Mouse (Mus musculus): ENCODE measurements at regions not wholly inside any gene's neighbourhood (a gene's known extent, or its start where the extent isn't known, plus 50 kb on each side); places are given as distances from the start of the nearest gene placed in this dataset.
"Not testable (repeated sequence)": the region's sequence is repeated elsewhere in the genome, so short reads cannot be mapped to it uniquely, and the experiment has no call there.

DNA sequence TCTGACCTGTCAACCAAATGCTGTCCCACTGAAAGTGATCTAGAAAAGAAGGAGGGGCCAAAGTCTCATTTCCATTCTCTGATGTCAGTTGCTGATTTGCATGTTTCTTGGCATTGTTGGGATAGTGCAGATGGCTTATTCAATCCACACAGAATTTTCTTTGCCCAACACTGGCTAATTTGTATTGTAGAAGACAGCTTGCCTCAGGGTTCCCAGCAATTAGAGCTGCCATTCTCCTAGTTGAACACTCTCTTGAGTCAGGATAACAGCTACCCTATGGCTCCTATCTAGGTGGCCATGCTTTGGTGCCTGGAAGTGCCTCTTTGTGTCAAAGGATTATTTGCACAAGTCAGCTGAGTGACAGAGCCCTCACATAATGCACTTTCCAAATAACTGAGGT, 569.0 kb downstream of the Lrriq3 start:
- ATAC-seq = 0 out of 2 replicates have a peak, but pooled peaks have one; percentile 24
- Histone ChIP-seq H3K36me3 (ENCODE audit: control insufficient read depth, insufficient read depth, low read length) (no peaks in the 10 kb centered on the region), H3K9me3 (ENCODE audit: control insufficient read depth, low read length) (no peaks in the 10 kb centered on the region), H3K4me3 (ENCODE audit: low read length) (no peak overlapping the region), H3K4me2 (ENCODE audit: low read length) (no peak overlapping the region), H3K27ac (ENCODE audit: low read depth, low read length) (no peak overlapping the region), H3K27me3 (replicated peaks; ENCODE audit: control insufficient read depth, insufficient read depth, low read length) (no peaks in the 10 kb centered on the region), H3K9ac (ENCODE audit: low read depth, low read length) (no peak overlapping the region), H3K4me1 (ENCODE audit: control insufficient read depth, insufficient read depth, low read depth, low read length) (no peaks in the 10 kb centered on the region)

DNA sequence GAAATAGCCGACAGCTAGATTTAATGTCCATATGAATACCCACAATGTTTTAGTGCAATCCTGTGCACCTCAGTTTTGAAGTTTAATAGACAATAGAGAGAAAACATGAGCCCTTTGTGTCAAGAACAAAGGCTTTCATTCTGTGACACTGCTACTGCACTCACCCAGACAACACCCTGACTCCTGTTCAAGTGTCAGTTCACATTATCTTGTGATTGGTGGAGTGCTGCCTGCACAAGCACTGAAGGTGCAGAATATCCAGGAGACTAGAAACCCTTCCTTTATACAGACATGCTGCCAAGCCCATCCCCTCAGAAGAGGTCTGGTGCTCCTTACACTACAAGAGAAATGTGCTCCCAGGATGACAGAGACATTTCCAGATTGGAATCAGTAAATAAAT, 579.3 kb downstream of the Lrriq3 start:
- Histone ChIP-seq H3K27ac (ENCODE audit: low read depth, low read length) (no peak overlapping the region), H3K9me3 (ENCODE audit: control insufficient read depth, low read length) (no peaks in the 10 kb centered on the region), H3K4me1 (ENCODE audit: control insufficient read depth, insufficient read depth, low read depth, low read length) (no peaks in the 10 kb centered on the region), H3K4me3 (ENCODE audit: low read length) (no peak overlapping the region), H3K4me2 (ENCODE audit: low read length) (no peak overlapping the region), H3K9ac (ENCODE audit: low read depth, low read length) (no peak overlapping the region), H3K36me3 (ENCODE audit: control insufficient read depth, insufficient read depth, low read length) (no peaks in the 10 kb centered on the region), H3K27me3 (replicated peaks; ENCODE audit: control insufficient read depth, insufficient read depth, low read length) (no peaks in the 10 kb centered on the region)
- WGBS = 38% methylated on average over 1 of the region's 1 CpGs
- ATAC-seq = no peak

DNA sequence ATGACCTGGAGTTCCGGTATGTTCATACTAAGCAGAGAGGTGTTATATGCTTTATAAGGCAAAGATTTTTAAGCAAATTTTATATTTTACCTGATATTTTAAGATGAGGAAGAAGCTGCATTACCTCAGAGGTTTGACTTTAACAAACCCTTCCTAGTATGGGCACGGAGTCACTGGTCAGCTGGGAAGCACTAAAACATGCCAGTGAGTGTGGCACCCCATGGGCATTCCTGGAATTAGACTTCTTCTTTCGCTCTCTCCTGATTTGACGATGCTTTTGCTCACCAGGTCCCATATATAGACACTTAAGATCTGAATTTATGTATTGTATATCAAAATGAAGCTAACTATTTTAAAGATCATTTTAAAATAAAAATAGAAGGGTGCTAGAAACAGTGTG, 587.0 kb downstream of the Lrriq3 start:
- no peak overlapping the region for H3K9ac ChIP-seq (ENCODE audit: low read depth, low read length)
- H3K4me2 ChIP-seq (ENCODE audit: low read length) = no peak overlapping the region
- no peaks in the 10 kb centered on the region for H3K4me1 ChIP-seq (ENCODE audit: control insufficient read depth, insufficient read depth, low read depth, low read length)
- no peak for ATAC-seq
- H3K27me3 ChIP-seq (replicated peaks; ENCODE audit: control insufficient read depth, insufficient read depth, low read length) = no peaks in the 10 kb centered on the region
- WGBS = 82% methylated on average over 4 of the region's 4 CpGs
- H3K4me3 ChIP-seq (ENCODE audit: low read length) = no peak overlapping the region
- no peak overlapping the region for H3K27ac ChIP-seq (ENCODE audit: low read depth, low read length)
- no peaks in the 10 kb centered on the region for H3K9me3 ChIP-seq (ENCODE audit: control insufficient read depth, low read length)
- H3K36me3 ChIP-seq (ENCODE audit: control insufficient read depth, insufficient read depth, low read length) = no peaks in the 10 kb centered on the region

DNA sequence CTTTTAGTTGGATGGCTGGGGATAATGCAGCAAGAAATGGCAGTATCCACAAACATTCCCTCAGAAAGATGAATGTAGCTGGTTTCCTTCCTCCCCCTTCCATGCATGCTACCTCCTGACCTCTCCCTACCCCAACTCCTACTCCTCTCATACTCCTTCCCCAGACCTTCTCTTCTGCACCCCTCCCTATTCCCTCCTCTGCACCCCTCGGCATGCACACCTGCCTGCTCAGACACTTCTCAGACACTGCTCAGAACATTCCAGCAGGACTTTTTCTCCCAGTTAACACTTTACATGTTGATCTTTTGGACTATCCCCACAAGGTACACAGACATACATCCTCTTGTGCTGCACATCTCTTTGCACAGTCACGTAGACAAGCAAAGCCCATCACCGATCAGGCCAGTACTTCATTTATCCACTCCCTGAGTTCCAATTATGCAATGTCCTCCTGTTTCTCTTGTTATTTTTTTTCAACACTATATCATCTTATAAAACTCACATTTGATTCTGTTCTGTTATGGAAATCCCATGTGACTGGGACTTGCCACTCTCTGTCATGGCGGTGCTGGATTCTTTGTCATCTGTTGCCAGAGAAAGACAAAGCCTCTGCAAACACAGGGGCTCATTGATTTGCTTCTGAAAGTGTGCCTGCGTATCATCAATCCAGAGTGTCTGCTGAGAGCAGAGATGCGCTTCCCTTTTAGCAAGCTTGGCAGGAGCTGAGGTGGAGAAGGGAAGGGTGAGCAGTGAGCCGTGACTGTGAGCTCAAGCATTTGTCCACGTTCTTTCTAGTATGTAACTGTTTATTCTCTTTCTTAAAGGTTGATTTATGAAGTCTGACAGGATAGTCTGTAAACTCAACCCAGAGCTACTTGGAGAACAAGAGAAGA, 589.9 kb downstream of the Lrriq3 start:
- Histone ChIP-seq H3K4me2 (ENCODE audit: low read length) (no peak overlapping the region), H3K27me3 (replicated peaks; ENCODE audit: control insufficient read depth, insufficient read depth, low read length) (no peaks in the 10 kb centered on the region), H3K27ac (ENCODE audit: low read depth, low read length) (no peak overlapping the region), H3K4me1 (ENCODE audit: control insufficient read depth, insufficient read depth, low read depth, low read length) (no peaks in the 10 kb centered on the region), H3K9me3 (ENCODE audit: control insufficient read depth, low read length) (no peaks in the 10 kb centered on the region), H3K9ac (ENCODE audit: low read depth, low read length) (no peak overlapping the region), H3K4me3 (ENCODE audit: low read length) (no peak overlapping the region), H3K36me3 (ENCODE audit: control insufficient read depth, insufficient read depth, low read length) (no peaks in the 10 kb centered on the region)
- ATAC-seq = peak; percentile 63; the same call in 1 of the 2 replicates
- 35% methylated on average over 8 of the region's 8 CpGs for WGBS

DNA sequence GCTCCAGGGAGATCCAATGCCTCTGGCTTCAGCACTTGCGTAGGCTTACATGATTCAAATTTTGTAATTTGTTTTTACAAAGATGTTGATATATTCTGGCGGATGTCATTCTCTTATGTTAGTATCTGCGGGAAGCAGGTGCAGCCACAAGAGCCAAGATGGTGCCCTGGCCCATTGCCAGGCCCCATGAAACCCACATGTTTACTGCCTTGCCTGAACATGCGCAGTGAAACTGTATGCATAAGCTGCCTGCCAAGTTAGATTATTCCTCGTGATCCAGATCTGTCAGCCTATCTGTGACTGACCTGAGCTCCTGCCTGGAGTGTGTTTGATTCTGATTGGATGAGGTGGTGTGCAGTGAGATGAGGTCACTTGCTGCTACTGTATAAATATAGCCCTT, 595.1 kb downstream of the Lrriq3 start:
- 68% methylated on average over 5 of the region's 5 CpGs for WGBS

GRCm38 (mm10) chr3:155723011-155723510, 629.8 kb downstream of the Lrriq3 start:
- Histone ChIP-seq H3K36me3 (ENCODE audit: control insufficient read depth, insufficient read depth, low read length) (no peaks in the 10 kb centered on the region), H3K27me3 (replicated peaks; ENCODE audit: control insufficient read depth, insufficient read depth, low read length) (no peaks in the 10 kb centered on the region), H3K4me2 (ENCODE audit: low read length) (no peak overlapping the region), H3K4me1 (ENCODE audit: control insufficient read depth, insufficient read depth, low read depth, low read length) (no peaks in the 10 kb centered on the region), H3K9ac (ENCODE audit: low read depth, low read length) (no peak overlapping the region), H3K4me3 (ENCODE audit: low read length) (no peak overlapping the region), H3K9me3 (ENCODE audit: control insufficient read depth, low read length) (no peaks in the 10 kb centered on the region), H3K27ac (ENCODE audit: low read depth, low read length) (no peak overlapping the region)
- WGBS = 70% methylated on average over 5 of the region's 5 CpGs
- ATAC-seq = no peak

More for the DNA sequence above, 595.1 kb downstream of the Lrriq3 start:
- Histone ChIP-seq H3K4me3 (ENCODE audit: low read length) (no peak overlapping the region), H3K4me2 (ENCODE audit: low read length) (no peak overlapping the region), H3K27me3 (replicated peaks; ENCODE audit: control insufficient read depth, insufficient read depth, low read length) (no peaks in the 10 kb centered on the region), H3K27ac (ENCODE audit: low read depth, low read length) (no peak overlapping the region), H3K4me1 (ENCODE audit: control insufficient read depth, insufficient read depth, low read depth, low read length) (no peaks in the 10 kb centered on the region), H3K36me3 (ENCODE audit: control insufficient read depth, insufficient read depth, low read length) (no peaks in the 10 kb centered on the region), H3K9ac (ENCODE audit: low read depth, low read length) (no peak overlapping the region), H3K9me3 (ENCODE audit: control insufficient read depth, low read length) (no peaks in the 10 kb centered on the region)
- ATAC-seq = no peak

DNA sequence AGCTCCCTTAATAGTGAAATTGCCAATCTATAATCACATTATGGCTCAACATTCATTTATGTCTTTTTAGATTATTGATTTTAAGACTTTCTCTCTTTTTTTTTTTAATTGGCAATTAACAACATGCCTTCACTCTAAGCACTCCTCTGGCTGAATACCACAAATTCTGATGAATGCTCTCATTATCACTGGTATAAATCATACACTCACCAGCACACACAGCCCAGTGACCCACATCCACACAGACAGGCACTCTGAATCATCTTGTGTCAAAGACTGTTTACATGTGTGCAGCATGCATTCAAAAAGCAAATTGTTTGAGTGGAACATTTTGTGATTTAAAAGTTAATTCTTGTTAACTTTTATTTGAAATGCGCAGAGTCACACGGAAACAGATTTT, 649.2 kb downstream of the Lrriq3 start:
- WGBS = 94% methylated on average over 2 of the region's 2 CpGs
- no peaks in the 10 kb centered on the region for H3K36me3 ChIP-seq (ENCODE audit: control insufficient read depth, insufficient read depth, low read length)
- H3K4me3 ChIP-seq (ENCODE audit: low read length) = no peak overlapping the region
- no peaks in the 10 kb centered on the region for H3K27me3 ChIP-seq (replicated peaks; ENCODE audit: control insufficient read depth, insufficient read depth, low read length)
- no peaks in the 10 kb centered on the region for H3K4me1 ChIP-seq (ENCODE audit: control insufficient read depth, insufficient read depth, low read depth, low read length)
- no peaks in the 10 kb centered on the region for H3K9me3 ChIP-seq (ENCODE audit: control insufficient read depth, low read length)
- H3K9ac ChIP-seq (ENCODE audit: low read depth, low read length) = no peak overlapping the region
- no peak overlapping the region for H3K4me2 ChIP-seq (ENCODE audit: low read length)
- no peak for ATAC-seq
- H3K27ac ChIP-seq (ENCODE audit: low read depth, low read length) = no peak overlapping the region

DNA sequence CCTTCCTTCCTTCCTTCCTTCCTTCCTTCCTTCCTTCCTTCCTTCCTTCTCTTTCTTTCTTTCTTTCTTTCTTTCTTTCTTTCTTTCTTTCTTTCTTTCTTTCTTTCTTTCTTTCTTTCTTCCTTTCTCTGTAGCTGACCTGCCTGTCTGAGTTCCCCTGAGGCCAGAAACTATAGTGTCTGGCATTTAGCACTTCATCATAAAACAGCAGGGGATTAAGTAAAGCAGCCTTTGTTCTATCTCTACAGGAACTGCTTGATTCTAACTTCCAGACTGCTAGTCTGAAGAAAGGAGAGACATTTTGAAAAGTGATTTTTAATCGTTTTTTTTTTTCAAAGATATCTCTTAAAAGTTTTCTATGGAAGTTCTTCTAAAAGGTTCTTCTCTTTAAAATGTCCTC, 653.4 kb downstream of the Lrriq3 start:
- not testable (repeated sequence) for ATAC-seq; H3K4me1 ChIP-seq (ENCODE audit: control insufficient read depth, insufficient read depth, low read depth, low read length); H3K27me3 ChIP-seq (replicated peaks; ENCODE audit: control insufficient read depth, insufficient read depth, low read length); H3K9ac ChIP-seq (ENCODE audit: low read depth, low read length); H3K27ac ChIP-seq (ENCODE audit: low read depth, low read length); H3K4me2 ChIP-seq (ENCODE audit: low read length); H3K36me3 ChIP-seq (ENCODE audit: control insufficient read depth, insufficient read depth, low read length); H3K4me3 ChIP-seq (ENCODE audit: low read length); H3K9me3 ChIP-seq (ENCODE audit: control insufficient read depth, low read length)
- WGBS = 51% methylated on average over 1 of the region's 1 CpGs

DNA sequence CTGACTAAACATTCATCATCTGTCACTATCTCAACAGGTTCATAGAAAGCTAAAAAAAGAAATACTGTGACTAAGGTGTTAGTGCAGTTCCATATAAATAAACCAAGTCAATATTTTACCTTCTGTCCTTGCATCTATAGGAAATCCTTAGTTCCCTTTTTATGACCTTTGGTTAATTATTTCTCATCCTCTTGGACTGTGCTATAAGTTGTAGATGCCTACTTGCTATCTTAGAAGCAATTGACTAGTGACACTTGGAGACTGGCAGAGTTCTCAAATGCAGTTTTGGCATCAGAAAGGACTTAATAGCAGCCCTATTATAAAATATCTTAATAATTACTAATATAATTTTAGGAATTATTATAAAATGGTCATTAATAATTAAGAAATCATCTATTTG, 654.3 kb downstream of the Lrriq3 start:
- H3K9ac ChIP-seq (ENCODE audit: low read depth, low read length) = no peak overlapping the region
- ATAC-seq = no peak
- no peaks in the 10 kb centered on the region for H3K9me3 ChIP-seq (ENCODE audit: control insufficient read depth, low read length)
- no peak overlapping the region for H3K4me2 ChIP-seq (ENCODE audit: low read length)
- H3K36me3 ChIP-seq (ENCODE audit: control insufficient read depth, insufficient read depth, low read length) = no peaks in the 10 kb centered on the region
- no peaks in the 10 kb centered on the region for H3K27me3 ChIP-seq (replicated peaks; ENCODE audit: control insufficient read depth, insufficient read depth, low read length)
- no peak overlapping the region for H3K4me3 ChIP-seq (ENCODE audit: low read length)
- H3K27ac ChIP-seq (ENCODE audit: low read depth, low read length) = no peak overlapping the region
- H3K4me1 ChIP-seq (ENCODE audit: control insufficient read depth, insufficient read depth, low read depth, low read length) = no peaks in the 10 kb centered on the region

Measured in hindbrain, embryonic 16.5 days (tissue).